Mouse (Mus musculus): ENCODE results near the gene Heatr6.

The Heatr6 gene

GRCm38 (mm10) chr11:83747376-83748265 lies 5.9 kb upstream of the Heatr6 start:
- no peak for DNase-seq (ENCODE audit: low spot score)

GRCm38 (mm10) chr11:83754227-83754626 lies 731 bp downstream of the Heatr6 start:
- DNase-seq (ENCODE audit: low spot score) = no peak

DNA sequence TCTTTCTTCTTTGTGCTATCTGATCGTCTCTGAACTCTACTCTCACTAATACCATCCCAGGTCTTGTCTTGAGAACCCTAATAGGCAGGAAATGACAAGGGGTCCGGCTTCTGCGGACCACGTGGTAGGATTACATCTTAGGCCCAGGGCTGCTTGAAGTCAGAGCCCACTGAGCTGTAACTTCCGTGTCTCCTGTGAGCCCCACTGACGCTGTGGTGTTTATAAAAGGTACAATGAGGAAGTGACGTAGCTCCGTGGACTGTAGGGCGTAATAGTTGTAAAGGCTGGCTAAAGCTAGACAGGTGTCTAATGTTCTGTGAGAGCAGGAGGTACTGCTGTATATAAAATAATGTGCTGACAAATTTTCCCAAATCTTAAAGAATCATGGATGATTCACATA lies 13.8 kb downstream of the Heatr6 start:
- no peak for DNase-seq (ENCODE audit: low spot score)

DNA sequence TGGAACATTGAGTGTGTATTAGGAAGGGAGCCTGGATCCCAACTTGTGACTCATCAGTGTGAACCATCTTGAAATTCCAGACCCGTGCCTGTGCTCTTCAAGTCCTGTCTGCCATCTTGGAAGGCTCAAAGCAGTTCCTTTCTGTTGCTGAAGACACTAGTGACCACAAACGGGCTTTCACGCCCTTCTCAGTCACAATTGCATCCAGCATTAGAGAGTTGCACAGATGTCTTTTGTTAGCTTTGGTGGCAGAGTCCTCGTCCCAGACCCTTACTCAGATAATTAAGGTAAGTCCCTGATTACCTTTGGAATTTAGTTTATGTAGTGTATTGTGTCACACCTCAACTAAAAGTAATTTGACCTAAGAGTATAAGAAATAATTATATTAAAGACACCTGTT lies 15.5 kb downstream of the Heatr6 start:
- no peak for DNase-seq (ENCODE audit: low spot score)

DNA sequence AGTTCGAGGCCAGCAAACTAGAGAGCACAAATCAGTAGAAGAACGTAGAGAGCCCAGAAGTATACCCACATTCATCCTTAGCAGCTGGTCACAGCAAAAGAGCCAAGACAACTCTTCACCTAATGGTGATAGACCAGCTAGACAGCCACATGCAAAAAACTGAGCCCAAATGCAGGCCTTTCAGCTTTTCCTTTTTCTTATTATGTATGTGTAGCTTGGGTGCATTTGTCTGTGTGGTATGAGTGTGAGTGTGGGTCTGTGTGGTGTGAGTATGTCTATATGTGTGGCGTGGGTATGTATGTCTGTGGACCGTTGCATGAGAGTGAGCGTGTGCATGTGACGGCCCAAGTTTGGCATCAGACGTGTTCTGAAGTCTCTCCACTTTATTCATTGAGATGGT lies 17.5 kb downstream of the Heatr6 start:
- DNase-seq (ENCODE audit: low spot score) = no peak

DNA sequence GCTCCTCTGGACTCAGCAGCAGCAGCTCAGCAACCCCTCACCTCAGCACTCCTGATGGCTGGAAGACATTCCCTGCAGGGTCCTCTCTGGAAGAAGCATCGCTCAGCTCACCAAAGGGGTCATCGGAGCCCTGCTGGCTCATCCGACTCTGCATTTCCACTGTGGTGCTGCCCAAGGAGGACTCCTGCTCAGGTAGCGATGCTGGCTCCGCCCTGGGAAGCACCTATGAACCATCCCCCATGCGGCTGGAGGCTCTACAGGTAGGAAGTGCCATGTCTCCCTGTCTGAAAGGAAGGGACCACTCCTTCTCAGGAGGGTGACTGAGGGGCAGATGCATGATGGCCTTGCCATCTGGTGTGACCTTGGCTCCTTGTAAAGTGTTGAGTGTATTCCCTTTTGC lies 18.8 kb downstream of the Heatr6 start:
- DNase-seq (ENCODE audit: low spot score) = no peak

DNA sequence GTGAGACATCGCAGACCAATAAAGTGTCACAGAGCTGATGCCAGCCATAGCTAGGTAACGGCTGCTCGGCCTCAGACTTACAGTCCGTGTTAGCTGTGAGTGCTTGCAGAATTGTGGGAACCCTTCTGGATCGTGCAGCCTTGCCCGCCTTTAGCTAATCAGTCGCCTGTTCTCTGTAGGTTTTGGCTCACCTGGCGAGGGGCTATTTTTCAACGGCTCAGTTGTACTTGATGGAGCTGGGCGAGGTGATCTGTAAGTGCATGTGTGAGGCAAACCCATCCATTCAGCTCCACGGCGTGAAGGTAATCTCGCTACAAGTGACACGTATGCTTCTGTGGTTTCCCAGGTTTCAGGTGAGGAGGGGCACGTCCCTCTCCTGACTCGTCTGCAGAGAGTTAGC lies 20.2 kb downstream of the Heatr6 start:
- no peak for DNase-seq (ENCODE audit: low spot score)

GRCm38 (mm10) chr11:83774324-83774723 lies 20.8 kb downstream of the Heatr6 start:
- DNase-seq (ENCODE audit: low spot score) = no peak

DNA sequence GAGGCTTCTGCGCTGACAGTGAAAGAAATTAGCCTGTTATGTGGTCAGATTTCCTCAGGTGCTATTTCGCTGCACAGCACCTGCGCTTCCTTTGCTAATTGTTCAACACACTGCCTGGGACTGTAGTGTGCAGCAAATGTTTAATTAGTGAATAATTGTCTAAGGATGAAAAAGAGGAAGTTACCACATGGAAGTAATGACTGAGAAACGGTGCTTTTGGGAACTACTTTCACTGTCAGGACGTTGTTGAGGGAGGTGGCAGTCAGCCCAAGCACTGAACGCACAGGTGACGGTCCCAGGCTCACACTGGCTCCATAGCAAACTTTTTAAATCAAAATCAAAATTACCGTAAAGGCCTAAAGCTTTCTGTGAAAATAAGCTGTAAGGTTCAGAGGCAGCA lies 23.3 kb downstream of the Heatr6 start:
- DNase-seq (ENCODE audit: low spot score) = no peak

GRCm38 (mm10) chr11:83783931-83784600 lies 30.6 kb downstream of the Heatr6 start:
- no peak for DNase-seq (ENCODE audit: low spot score)

GRCm38 (mm10) chr11:83784661-83785060 lies 31.2 kb downstream of the Heatr6 start:
- no peak for DNase-seq (ENCODE audit: low spot score)

GRCm38 (mm10) chr11:83785366-83785765 lies 31.9 kb downstream of the Heatr6 start:
- DNase-seq (ENCODE audit: low spot score) = no peak

- no peak for DNase-seq (ENCODE audit: low spot score)
Observed at GRCm38 (mm10) chr11:83786835-83787234, 33.3 kb downstream of the Heatr6 start.

- no peak for DNase-seq (ENCODE audit: low spot score)
Observed at GRCm38 (mm10) chr11:83787401-83788021, 34.0 kb downstream of the Heatr6 start.

DNA sequence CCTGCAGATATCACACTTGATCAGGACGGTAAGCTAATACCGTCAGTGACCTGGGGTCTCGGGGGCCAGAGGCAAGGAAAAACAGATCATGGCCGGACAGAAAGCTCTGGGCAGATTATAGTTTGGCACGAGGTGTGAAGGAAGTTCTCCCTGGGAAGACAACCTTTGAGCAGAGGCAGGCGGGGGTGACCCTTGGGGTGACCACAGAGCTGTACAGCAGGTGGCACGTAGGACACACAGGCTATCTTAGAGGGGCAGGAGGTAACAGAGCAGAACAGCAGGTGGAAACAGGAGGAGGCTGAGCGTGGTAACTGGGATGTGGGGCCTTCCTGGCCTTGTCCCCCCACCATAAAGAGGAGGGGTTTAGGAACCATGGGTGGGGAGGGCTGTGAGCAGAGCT lies 34.8 kb downstream of the Heatr6 start:
- DNase-seq (ENCODE audit: low spot score) = no peak

DNA sequence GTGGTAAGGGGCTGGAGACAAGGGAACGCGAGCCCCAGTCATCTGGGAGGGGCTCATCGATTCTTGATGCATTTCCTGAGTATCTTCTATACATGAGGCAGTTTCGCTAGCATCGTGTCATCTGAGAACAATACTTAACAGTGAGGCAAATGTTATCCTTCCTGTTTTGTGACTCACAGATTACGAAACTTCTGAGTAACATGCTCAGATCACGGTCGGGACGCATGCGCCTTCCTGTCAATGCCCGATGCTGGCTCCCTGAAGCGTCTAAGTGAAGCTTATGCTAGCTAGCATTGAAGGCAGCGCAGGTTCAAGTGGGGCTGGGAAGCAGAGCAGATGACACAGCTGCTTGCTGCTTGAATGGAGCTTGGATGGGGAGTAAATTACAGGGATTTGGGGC lies 35.8 kb downstream of the Heatr6 start:
- DNase-seq (ENCODE audit: low spot score) = no peak

DNA sequence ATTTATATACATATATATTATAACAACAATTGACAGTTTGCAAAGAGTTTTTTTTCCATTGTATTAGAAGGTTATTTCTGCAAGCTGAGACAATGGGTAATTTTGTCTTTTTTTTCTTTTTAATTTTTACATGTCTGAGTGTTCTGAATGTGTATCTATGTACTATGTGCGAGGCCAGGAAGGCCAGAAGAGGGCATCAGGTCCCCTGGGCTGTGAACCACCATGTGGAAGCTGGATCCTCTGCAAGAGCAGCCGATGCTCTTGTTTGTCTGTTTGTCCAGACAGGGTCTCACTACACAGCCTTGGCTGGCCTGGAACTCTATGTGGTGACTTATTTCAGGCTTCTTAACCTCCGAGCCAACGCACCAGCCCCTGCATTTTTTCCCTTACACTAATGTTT lies 37.6 kb downstream of the Heatr6 start:
- no peak for DNase-seq (ENCODE audit: low spot score)

GRCm38 (mm10) chr11:83792316-83792914 lies 38.9 kb downstream of the Heatr6 start:
- DNase-seq (ENCODE audit: low spot score) = no peak

GRCm38 (mm10) chr11:83793264-83793663 lies 39.8 kb downstream of the Heatr6 start:
- DNase-seq (ENCODE audit: low spot score) = no peak

DNA sequence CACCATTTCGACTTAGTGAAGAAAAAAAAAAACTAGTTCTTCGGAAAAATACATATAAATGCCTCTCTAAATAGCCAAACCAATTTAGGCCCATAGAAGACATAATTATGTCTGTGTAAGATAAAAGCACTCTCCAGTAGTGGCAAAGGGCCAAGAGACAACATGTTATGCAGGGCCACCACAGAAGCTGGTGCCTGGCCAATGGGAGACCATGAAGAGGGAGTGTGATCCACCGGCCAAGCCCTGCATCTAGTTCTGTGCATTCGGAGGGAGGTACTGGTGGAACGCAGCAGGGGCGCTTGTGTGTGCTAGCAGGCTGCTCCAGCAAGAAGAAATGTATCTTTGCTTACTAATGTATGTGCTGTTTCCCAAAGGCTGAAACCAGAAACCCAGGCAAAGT lies 42.6 kb downstream of the Heatr6 start:
- no peak for DNase-seq (ENCODE audit: low spot score)

GRCm38 (mm10) chr11:83796980-83797608 lies 43.6 kb downstream of the Heatr6 start:
- DNase-seq (ENCODE audit: low spot score) = no peak

GRCm38 (mm10) chr11:83799871-83800430 lies 46.5 kb downstream of the Heatr6 start:
- no peak for DNase-seq (ENCODE audit: low spot score)
